Mouse (Mus musculus) cerebellum, adult 8-10 months (tissue): ENCODE results near the gene Crym.
A peak's percentile ranks its signal among the peaks of the same experiment; 100 is the strongest.

Experiments
- DNase-seq: peaks from one replicate; pipeline ENCODE4 v3.0.0; 2022

Gene Crym

DNA sequence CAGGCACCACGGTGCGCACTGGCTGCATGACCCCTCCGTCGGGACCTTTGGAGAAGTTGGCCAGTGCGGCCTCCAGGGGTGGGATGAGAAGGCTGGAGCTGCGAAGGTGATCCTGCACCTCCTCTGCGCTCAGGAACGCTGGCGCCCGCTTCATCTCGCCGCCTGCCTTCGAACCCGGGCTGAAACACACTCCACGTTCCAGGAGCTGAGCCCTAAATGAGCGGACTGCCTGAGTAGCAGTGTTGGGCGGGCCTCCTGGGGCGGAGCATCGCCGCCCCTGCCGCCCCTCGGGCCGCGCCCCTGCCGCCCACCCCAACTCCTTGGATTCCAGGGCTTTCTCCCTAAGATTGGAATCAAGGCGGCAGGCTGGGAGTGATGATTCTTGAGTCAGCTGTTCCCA lies at the start of gene Crym:
TSS of gene Crym (minus strand) at position 341 of the 400 bp plus-strand sequence.
- no peak for DNase-seq

- DNase-seq, result no peak
Observed at GRCm38 (mm10) chr7:120241092-120241491, 39.2 kb upstream of the Crym start.

- DNase-seq, result no peak
Observed at GRCm38 (mm10) chr7:120228541-120228940, 26.6 kb upstream of the Crym start.

DNA sequence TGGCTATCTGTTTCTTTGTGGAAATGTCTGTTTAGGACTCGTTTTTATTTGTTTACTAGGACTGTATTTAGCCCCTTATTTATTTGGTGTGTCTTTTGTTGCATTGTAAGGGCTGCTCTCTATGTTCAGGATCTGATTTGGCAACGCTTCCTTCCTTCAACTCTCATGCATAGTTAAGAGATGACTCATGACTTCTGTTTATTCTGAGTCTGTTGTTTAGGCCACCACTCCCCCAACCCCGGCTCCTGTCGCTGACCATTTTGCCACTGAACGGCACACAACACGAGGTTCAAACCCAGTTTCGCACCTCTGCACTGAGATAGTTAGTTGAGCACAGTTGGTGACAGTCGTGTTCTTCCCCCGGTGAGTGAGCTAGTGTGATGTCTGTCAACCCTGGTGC lies 4.1 kb upstream of the Crym start:
- no peak for DNase-seq

GRCm38 (mm10) chr7:120203789-120204188 lies 1.9 kb upstream of the Crym start, which contains the start of gene Abca14:
Gene Abca14, plus strand, starts transcription at chr7:120203961.
- DNase-seq, result peak; percentile 79

GRCm38 (mm10) chr7:120201231-120201744 lies 623 bp downstream of the Crym start:
- DNase-seq, result no peak

DNA sequence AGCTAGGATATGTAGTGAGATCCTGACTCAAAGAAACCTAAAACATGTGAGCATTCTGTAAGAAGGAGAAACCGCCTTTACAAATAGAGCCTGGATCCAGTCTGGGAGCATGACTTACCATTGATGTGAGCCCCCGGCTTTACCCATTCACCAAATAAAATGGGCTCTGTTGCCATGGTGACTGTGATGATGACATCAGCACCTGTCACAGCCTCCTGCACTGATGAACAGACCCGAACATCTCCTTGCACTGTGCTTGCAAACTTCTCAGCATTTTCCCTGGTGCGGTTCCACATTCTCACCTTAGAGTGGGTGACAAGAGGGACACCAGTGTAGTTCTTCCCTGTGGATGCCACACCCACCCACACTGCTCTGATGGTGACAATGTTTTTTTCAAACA lies 6.7 kb downstream of the Crym start:
- no peak for DNase-seq

GRCm38 (mm10) chr7:120192816-120193215 lies 9.1 kb downstream of the Crym start:
- DNase-seq, result no peak

DNA sequence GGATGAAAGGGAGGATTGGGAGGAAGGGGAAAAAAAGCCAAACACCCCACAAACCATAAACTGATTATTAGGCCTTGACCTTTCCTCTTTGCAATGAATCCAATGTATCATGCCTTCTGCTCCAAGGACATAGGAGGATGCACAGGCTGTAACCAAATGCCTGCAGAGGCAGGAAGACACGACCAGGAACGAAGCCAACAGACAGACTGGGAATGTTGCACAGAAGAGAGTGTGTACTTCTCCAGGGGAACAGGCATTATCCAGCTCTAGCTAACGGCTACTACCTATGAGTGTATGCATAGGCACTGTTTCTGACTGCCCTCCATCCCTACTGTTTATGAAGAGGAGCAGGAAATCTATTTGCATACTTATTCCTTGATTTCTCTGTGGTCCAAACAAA lies 9.7 kb downstream of the Crym start:
- peak; percentile 29 for DNase-seq

GRCm38 (mm10) chr7:120190150-120190665 lies 11.7 kb downstream of the Crym start:
- DNase-seq, result peak; percentile 30

- DNase-seq, result no peak
Observed at GRCm38 (mm10) chr7:120189369-120190149, 12.4 kb downstream of the Crym start.

GRCm38 (mm10) chr7:120188946-120189345 lies 13.0 kb downstream of the Crym start:
- no peak for DNase-seq

GRCm38 (mm10) chr7:120182891-120183290 lies 19.0 kb downstream of the Crym start:
- no peak for DNase-seq

- no peak for DNase-seq
Observed at GRCm38 (mm10) chr7:120181401-120182230, 20.3 kb downstream of the Crym start.

GRCm38 (mm10) chr7:120180547-120180946 lies 21.4 kb downstream of the Crym start:
- DNase-seq, result no peak

- DNase-seq, result no peak
Observed at GRCm38 (mm10) chr7:120178935-120179334, 23.0 kb downstream of the Crym start.

DNA sequence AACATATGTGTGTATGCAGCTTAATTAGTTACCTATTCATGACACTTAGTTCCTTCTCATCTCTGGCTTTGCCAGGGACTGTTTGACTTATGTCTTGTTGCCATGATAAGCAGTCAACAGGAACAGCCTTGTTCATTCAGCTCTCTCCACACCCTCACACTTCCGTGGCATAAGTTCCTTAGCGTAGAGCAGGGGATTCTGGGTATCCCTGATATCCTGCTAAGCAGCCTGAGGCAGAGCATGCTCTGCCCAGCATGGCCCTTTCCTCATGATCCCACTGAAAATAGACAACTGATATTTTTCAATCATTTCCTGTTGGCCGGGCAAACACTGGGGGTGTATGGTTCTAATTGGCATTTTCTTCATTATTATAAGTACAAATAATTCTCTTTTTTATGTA lies 24.3 kb downstream of the Crym start:
- no peak for DNase-seq

- no peak for DNase-seq
Observed at GRCm38 (mm10) chr7:120174723-120175504, 27.0 kb downstream of the Crym start.

DNA sequence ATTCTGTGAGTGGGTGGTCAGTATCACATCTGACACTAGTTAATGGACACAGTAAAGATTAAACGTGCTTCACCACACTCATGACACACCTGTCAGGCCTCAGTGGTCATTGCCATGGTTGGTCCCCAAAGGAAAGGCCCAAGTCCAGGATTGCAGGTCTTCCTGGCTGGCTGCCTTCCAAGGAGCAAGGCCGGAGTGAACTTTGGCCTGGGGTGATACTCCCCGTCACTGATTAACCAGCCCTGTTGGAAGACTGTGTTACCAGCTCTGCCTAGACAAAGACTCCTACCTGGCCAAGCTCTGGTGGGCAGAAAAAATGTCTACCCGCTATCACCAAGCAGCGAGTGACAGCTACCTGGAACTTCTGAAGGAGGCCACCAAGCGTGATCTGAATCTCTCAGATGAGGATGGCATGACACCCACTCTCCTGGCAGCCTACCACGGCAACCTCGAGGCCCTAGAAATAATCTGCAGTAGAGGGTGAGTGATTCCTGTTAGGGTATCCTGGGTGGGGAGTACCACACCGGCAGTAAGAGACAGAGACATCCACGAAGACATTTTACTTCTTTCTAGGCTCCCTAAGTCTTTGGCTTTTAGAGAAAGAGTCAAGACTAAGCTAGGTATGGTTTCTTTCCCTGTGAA lies 28.2 kb downstream of the Crym start, which contains the start of gene Anks4b:
TSS of gene Anks4b (plus strand) at position 256 of the 642 bp plus-strand sequence.
- no peak for DNase-seq

GRCm38 (mm10) chr7:120172188-120172700 lies 29.7 kb downstream of the Crym start:
- no peak for DNase-seq

GRCm38 (mm10) chr7:120163581-120164251 lies 38.2 kb downstream of the Crym start:
- no peak for DNase-seq
